Mouse (Mus musculus) erythroblast, embryonic 14.5 days (primary cell): Measurements from ENCODE around the gene Ttll9.

Experiments
- GATA1 ChIP-seq: IDR thresholded peaks from 2 replicates; pipeline ENCODE4 v1.6.1; 2012; ENCODE audit warnings: low read length, inconsistent platforms, mixed read lengths
- TAL1 ChIP-seq: IDR thresholded peaks from 3 replicates; pipeline ENCODE4 v1.6.1; 2012; ENCODE audit warnings: low read length, inconsistent platforms, mixed read lengths

DNA sequence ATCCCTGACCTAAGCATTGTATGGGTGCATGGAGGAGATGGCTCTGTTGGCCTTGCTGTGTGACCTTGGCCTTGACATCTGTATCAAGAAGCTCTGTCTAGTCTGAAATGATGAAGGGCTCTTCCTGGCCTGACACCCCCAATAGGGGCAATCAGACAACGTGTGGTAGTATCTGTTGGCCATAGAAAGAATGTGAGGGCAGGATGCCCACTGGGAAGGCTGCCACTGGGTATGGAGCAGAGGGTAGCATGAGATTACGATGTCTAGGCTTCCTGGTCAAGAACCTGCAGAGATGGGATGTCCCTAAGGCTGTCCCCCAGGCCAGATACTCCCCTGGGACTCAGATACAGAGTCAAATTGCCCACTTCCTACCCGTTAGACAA, 33.3 kb upstream of the Ttll9 start:
- no peak for TF ChIP-seq GATA1
- TF ChIP-seq TAL1: no peak
